In genomic region chr4:106908426-106908809, GRCm38 (mm10) we compare ENCODE assay signal across 8 mouse cellular contexts. TPM values are rescaled to one million over a fixed set of nuclear protein-coding genes. Genes with fewer than 3 reads are reported as not detected.
A peak's percentile ranks its signal among the peaks of the same experiment; 100 is the strongest.
DNase-seq lines count a peak whose midpoint lies in the region; ATAC-seq and TF ChIP-seq lines count a peak whose summit lies in the region.

No protein-coding gene starts in this region.

- no peak overlapping the region for H3K4me2 ChIP-seq in CH12.LX (ENCODE audit: insufficient read depth, low read depth, poor library complexity, severe bottlenecking)
- peak overlapping the region; percentile 93 for H3K4me2 ChIP-seq in lung, embryonic 14.5 days

- dilution Hi-C loops in CH12.LX (cut with MboI; ENCODE audit: extremely low pct_ligation_motif_present, extremely low pct_unique_long_range_greater_than_20kb, low sequenced_read_pairs): no loop called here

- in situ Hi-C loops in CH12.LX (cut with MboI; ENCODE audit: low pct_ligation_motif_present, low pct_unique_long_range_greater_than_20kb, low sequenced_read_pairs): loop anchor here (5.0 kb wide), 1 partner anchor 66 kb away; no protein-coding TSS in a partner anchor

- no peak for TF ChIP-seq POLR2A in CH12.LX (IDR thresholded peaks at IDR 0.05; ENCODE audit: low read depth, low read length)
- TF ChIP-seq POLR2A in bone marrow macrophage, adult 2 months (IDR thresholded peaks at IDR 0.05; ENCODE audit: borderline replicate concordance, low read depth, low read length): no peak

- no peak for TF ChIP-seq CTCF in CH12.LX (conservative IDR thresholded peaks at IDR 0.05 in 1 of 2, IDR thresholded peaks at IDR 0.05 in 1 of 2; ENCODE audit: low read depth in 2 of 2, low read length in 2 of 2)
- TF ChIP-seq CTCF in bone marrow macrophage, adult 2 months (IDR thresholded peaks at IDR 0.05; ENCODE audit: low read depth, low read length): no peak
- TF ChIP-seq CTCF in lung, embryonic 14.5 days (IDR thresholded peaks at IDR 0.05; ENCODE audit: low read depth): no peak

- no peak overlapping the region for H3K4me3 ChIP-seq in CH12.LX (replicated peaks in 1 of 3; ENCODE audit: low read depth in 2 of 3, low read length in 2 of 3, poor library complexity in 1 of 3)
- no peak overlapping the region for H3K4me3 ChIP-seq in bone marrow macrophage, adult 2 months (ENCODE audit: insufficient read depth, low read length)
- H3K4me3 ChIP-seq in lung, embryonic 14.5 days (ENCODE audit: low read depth, low read length): peak overlapping the region; percentile 22; the same call in 1 of the 2 replicates

- WGBS in lung, embryonic 14.5 days: 12% methylated on average over 3 of the region's 3 CpGs

- H3K36me3 ChIP-seq in CH12.LX (replicated peaks in 1 of 2; ENCODE audit: control insufficient read depth in 1 of 2, insufficient read depth in 1 of 2, low read length in 1 of 2): peaks cover 0 to 6% of the 10 kb centered on the region in 2 experiments
- no peaks in the 10 kb centered on the region for H3K36me3 ChIP-seq in lung, embryonic 14.5 days (ENCODE audit: insufficient read depth)

- ATAC-seq in granulocyte monocyte progenitor cell, adult 5-6 weeks (replicated peaks; ENCODE audit: poor library complexity, severe bottlenecking): peak; percentile 33
- no peak for ATAC-seq in lung, embryonic 14.5 days (ENCODE audit: insufficient read depth)

- TF ChIP-seq RAD21 in CH12.LX (IDR thresholded peaks at IDR 0.05; ENCODE audit: low read depth, low read length): no peak

- peak; percentile 53 for DNase-seq in CH12.LX (ENCODE audit: extremely low read depth)
- DNase-seq in kidney, adult 11 months: peak; percentile 61
- DNase-seq in lung, embryonic 14.5 days: peak; percentile 78
- peak; percentile 75 for DNase-seq in spleen, adult 12 weeks (ENCODE audit: low spot score)
- no peak for DNase-seq in frontal cortex, postnatal 36 days (ENCODE audit: low spot score in 2 of 2)
- DNase-seq in layer of hippocampus, postnatal 36 days: no peak

- peaks cover 18% of the 10 kb centered on the region for H3K79me2 ChIP-seq in CH12.LX (replicated peaks; ENCODE audit: control insufficient read depth, extremely low read depth, insufficient read depth, poor library complexity, severe bottlenecking)

- no peaks in the 10 kb centered on the region for H3K27me3 ChIP-seq in CH12.LX (replicated peaks)
- H3K27me3 ChIP-seq in lung, embryonic 14.5 days (ENCODE audit: insufficient read depth, low read length): no peaks in the 10 kb centered on the region

- TF ChIP-seq EP300 in CH12.LX (IDR thresholded peaks at IDR 0.05; ENCODE audit: low read length): no peak

- H3K9ac ChIP-seq in CH12.LX (ENCODE audit: insufficient read depth, low read depth): no peak overlapping the region
- H3K9ac ChIP-seq in lung, embryonic 14.5 days: no peak overlapping the region

- H3K9me3 ChIP-seq in CH12.LX (replicated peaks; ENCODE audit: low read length): no peaks in the 10 kb centered on the region
- no peaks in the 10 kb centered on the region for H3K9me3 ChIP-seq in lung, embryonic 14.5 days (ENCODE audit: low read depth, low read length)

- no peak overlapping the region for H3K27ac ChIP-seq in CH12.LX (ENCODE audit: insufficient read depth, low read depth)
- peak overlapping the region; percentile 85 for H3K27ac ChIP-seq in bone marrow macrophage, adult 2 months (ENCODE audit: insufficient read depth, low read depth, low read length)
- H3K27ac ChIP-seq in lung, embryonic 14.5 days (ENCODE audit: low read depth): peak overlapping the region; percentile 99

- H3K4me1 ChIP-seq in CH12.LX (ENCODE audit: control insufficient read depth in 1 of 2, insufficient read depth in 2 of 2): peaks cover 19 to 50% of the 10 kb centered on the region in 2 experiments
- H3K4me1 ChIP-seq in bone marrow macrophage, adult 2 months (ENCODE audit: control insufficient read depth, insufficient read depth, low read length): peaks cover 27% of the 10 kb centered on the region
- H3K4me1 ChIP-seq in lung, embryonic 14.5 days (ENCODE audit: insufficient read depth): peaks cover 32% of the 10 kb centered on the region

TF ChIP-seq in CH12.LX, 34 proteins besides CTCF, POLR2A, EP300 and RAD21:
- TF ChIP-seq GABPA (IDR thresholded peaks at IDR 0.05; ENCODE audit: insufficient replicate concordance, low read depth, low read length) (no peak), ELF1 (IDR thresholded peaks at IDR 0.05; ENCODE audit: low read depth, low read length) (0 out of 2 replicates have a peak, but pooled peaks have one; percentile 14), RCOR1 (conservative IDR thresholded peaks at IDR 0.05; ENCODE audit: low read depth, low read length) (no peak), NRF1 (IDR thresholded peaks at IDR 0.05; ENCODE audit: low read depth, low read length) (no peak), POLR2AphosphoS2 (IDR thresholded peaks at IDR 0.05; ENCODE audit: low read depth, low read length) (no peak)

RNA-seq across cellular contexts. Expression of gene Ssbp3, which starts 2.1 kb away (rescaled TPM):
- total RNA-seq in CH12.LX (2012; rRNA removed) (32.4 and 34.2 TPM in 2 replicates), CH12.LX (2014; rRNA removed) (76.2 and 76.5 TPM in 2 replicates)
- 125 and 129 TPM in 2 replicates for polyA plus RNA-seq in CH12.LX (2012; ENCODE audit: insufficient read length, low read depth)
- 34.8 and 39.3 TPM in 2 replicates for polyA plus RNA-seq in bone marrow macrophage, adult 2 months (2012; ENCODE audit: insufficient read depth, insufficient read length, missing spikeins)
- 43.2 and 54.1 TPM in 2 replicates for total RNA-seq in granulocyte monocyte progenitor cell, adult 5-6 weeks (2014; fragmentation: Nextera tagmentation)
- 12.9 and 19.2 TPM in 2 replicates for total RNA-seq in granulocyte monocyte progenitor cell, adult 5-6 weeks (2017)
- polyA plus RNA-seq in lung, embryonic 14.5 days (2014; fragmentation: Nextera tagmentation; extraction: Ambion mirVana): 69.5 and 80.2 TPM in 2 replicates
- 100 to 1,000 TPM; 144 to 163 TPM for total RNA-seq in layer of hippocampus, postnatal 36 days (2021)

Comparison
In these comparisons a context has a peak if more than half of its experiments do, and no peak if none do; other contexts are left out.
1. DNase-seq: peak in CH12.LX (single experiment), kidney, adult 11 months (single experiment), lung, embryonic 14.5 days (single experiment) and spleen, adult 12 weeks (single experiment); none in frontal cortex, postnatal 36 days (0 of 2) and layer of hippocampus, postnatal 36 days (0 of 2).